Mouse (Mus musculus) left cerebral cortex, postnatal 14 days (tissue): ENCODE measurements around the gene Spint2. TPM values are rescaled to one million over a fixed set of nuclear protein-coding genes. Genes with fewer than 3 reads are reported as not detected.
A peak's percentile ranks its signal among the peaks of the same experiment; 100 is the strongest.

Experiments used
- DNase-seq, 2 experiments: peaks; one replicate each; pipeline ENCODE4 v3.0.0; 2021 to 2022; ENCODE audit warnings: low spot score in 2 of 2, mixed read lengths in 1 of 2
- intact Hi-C: fragments of 180-260 bp; cut with DNase I; formaldehyde crosslinking; loops from one replicate; pipeline ENCODE4 v1.15.1; 2025
- long read RNA-seq, 2 experiments: library from polyadenylated mRNA; stranded (forward); transcript quantifications; one replicate each; pipeline ENCODE4 v2.0.0; 2021
- total RNA-seq, 2 experiments: library from RNA; stranded (reverse); gene quantifications; 2 replicates each; pipeline ENCODE4 v1.2.3; 2021

Spint2 gene
- total RNA-seq, result 10 to 100 TPM; 11.5 to 19.4 TPM
- long read RNA-seq, experiment 1, transcript Spint2-202 (6 exons, 1,211 nt), result major isoform, 6 of 12 reads
- long read RNA-seq, experiment 1, partial matches to known transcripts, result 1 of 12 reads
- long read RNA-seq, experiment 1, other reads (novel, unspliced or antisense), result 1 of 12 reads
- long read RNA-seq, experiment 2, transcript Spint2-202 (6 exons, 1,211 nt), result major isoform, 10 of 15 reads
- long read RNA-seq, experiment 2, partial matches to known transcripts, result 1 of 15 reads
- long read RNA-seq, experiment 2, other reads (novel, unspliced or antisense), result 2 of 15 reads

GRCm38 (mm10) chr7:29281201-29282073, at the start of gene Spint2:
TSS of gene Spint2 (minus strand) at chr7:29281912.
- intact Hi-C loops, result no loop called here
- DNase-seq, result peak; percentile 24 to 28

DNA sequence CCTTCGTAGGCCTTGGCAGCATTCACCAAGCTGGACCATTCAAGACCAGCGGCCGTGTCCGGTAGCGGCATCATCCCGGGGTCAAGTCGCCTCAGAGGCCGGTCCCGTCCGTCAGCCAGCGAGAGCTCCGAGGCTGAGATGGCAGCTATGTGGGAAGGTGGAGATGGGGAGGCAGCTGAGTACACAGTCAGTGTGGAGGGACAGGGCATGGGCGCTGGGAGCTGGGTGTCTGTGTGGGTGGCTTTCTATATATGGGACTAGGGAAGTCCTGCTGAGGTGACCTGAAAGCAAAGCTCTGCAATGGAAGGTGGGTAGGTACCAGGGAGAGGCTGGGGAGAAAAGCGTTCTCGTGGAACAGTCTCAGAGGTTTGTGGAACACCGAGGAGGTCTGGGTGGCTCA, 47.3 kb upstream of the Spint2 start:
- DNase-seq, result no peak
- intact Hi-C loops, result no loop called here

GRCm38 (mm10) chr7:29327087-29327486, 45.4 kb upstream of the Spint2 start:
- DNase-seq, result no peak
- intact Hi-C loops, result no loop called here

GRCm38 (mm10) chr7:29319337-29320307, 37.9 kb upstream of the Spint2 start:
- intact Hi-C loops, result loop anchor here (5.0 kb wide), 1 partner anchor 43 kb away; no protein-coding TSS in a partner anchor

GRCm38 (mm10) chr7:29318115-29318911, 36.6 kb upstream of the Spint2 start:
- intact Hi-C loops, result loop anchor here (5.0 kb wide), 1 partner anchor 44 kb away; no protein-coding TSS in a partner anchor
- DNase-seq, result peak; percentile 60 to 85

More at GRCm38 (mm10) chr7:29319337-29320307, 37.9 kb upstream of the Spint2 start:
- no peak for DNase-seq

DNA sequence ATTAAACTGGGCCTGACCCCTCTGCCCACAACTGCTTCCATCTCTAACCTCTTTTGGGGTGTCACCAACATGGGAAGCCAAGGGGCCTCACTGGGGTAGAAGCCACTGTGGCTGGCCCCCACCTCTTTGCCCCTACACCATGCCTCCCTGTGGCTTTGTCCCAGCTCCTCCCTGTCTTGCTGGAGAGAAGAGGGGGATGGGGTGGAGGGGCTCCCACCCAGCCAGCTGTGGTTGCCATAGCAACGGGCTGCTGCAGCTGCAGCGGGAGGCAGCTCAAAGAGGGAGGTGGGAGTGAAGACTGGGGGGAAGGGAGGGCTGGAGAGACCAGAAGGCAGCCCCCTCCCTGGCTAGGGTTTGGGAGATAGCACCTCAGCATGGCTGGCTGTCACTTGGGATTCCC, 35.8 kb upstream of the Spint2 start:
- peak; percentile 72 to 90 for DNase-seq
- intact Hi-C loops, result loop anchor here (5.0 kb wide), 1 partner anchor 45 kb away; no protein-coding TSS in a partner anchor

DNA sequence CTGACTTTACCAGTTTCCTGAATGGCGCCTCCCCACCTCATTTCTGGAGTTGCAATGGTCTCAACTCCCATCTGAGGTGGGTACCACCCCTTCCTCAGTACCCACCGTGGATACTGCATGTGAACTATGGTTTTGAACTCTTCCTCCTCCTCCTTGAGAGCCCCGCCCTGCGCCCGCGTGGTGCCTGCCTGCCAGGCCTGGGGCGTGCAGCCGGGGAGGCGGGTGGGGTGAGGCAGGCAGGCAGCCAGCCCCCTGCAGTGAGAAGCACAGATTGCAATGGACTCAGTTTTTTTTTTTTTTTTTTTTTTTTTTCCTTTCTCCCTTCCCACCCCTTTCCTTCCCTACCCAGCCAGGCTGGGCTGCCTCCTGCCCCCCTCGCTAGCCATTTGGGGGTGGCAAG, 35.3 kb upstream of the Spint2 start:
- intact Hi-C loops, result loop anchor here (5.0 kb wide), 1 partner anchor 45 kb away; no protein-coding TSS in a partner anchor
- peak; percentile 76 to 90 for DNase-seq

GRCm38 (mm10) chr7:29316137-29316734, 34.5 kb upstream of the Spint2 start:
- peak; percentile 59 to 75 for DNase-seq
- intact Hi-C loops, result loop anchor here (5.0 kb wide), 1 partner anchor 46 kb away; no protein-coding TSS in a partner anchor

DNA sequence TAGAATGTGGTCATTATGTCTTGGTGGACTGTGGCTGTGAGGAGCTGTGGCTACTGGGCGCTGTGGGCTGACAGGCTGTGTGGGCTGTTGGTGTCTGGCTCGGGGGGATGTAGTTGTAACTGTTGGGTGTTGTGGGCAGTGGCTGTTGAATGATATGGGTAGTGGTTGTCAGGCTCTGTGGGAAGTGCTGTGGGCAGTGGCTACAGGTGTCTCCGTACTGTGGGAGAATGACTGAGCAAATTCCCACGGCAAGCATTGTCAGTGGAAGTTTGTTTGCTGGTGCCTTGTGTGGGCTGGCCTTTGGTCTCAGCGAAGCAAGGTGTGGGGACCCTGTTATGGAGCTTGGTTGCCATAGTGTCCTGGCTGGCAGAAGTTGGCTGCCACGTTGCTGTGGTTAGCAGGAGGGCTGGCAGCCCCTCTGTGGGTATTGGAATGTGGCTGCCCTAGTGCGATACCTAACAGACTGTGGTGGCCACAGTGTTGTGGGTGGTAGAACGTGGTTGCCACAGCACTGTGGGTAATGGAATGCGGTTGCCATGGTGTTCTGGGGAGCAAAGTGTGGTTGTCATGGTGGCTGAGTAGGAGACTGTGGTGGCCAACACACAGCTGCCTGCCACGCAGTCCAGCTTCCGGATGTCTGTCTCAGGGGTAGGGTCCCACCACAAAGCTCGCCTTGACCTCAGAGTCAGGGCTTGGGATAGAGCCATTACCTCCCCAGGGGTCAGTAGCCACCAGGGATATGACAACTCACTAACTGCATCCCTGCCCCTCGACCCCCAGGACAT, 33.3 kb upstream of the Spint2 start:
- intact Hi-C loops, result loop anchor here (5.0 kb wide), 1 partner anchor 47 kb away; no protein-coding TSS in a partner anchor
- DNase-seq, result peak; percentile 75 to 91

DNA sequence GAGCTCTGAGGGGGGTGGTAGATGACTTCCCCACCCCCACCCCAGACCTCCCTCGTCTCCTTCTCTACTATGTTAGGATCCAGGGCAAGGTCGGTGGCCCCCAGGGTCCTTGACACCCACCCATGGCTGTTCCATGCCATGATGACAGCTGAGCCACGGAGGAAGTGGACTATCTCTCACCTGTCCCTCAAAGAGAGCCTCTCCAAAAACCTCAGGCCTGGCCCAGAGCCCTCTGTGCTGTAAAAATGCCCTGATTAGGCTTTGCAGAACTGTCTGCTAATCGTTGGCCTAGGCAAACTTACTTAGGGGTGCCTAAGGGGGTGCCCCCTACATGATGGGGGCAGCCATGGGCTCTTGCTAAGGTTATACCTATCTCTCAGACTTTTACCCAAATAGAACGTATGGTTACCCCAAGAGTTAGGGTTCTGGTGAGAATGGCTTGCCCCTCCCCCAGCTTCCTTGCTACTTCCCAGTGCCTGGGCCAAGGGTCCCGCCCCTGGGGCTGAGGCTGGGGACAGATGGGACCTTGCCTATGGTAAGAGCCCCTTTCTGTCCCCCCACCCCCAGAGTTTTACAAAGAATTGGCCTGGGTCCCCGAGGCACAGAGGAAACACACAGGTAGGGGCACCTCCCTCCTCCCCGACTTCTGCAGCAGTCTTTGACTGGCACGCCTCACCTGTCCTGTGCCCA, 32.0 kb upstream of the Spint2 start:
- DNase-seq, result no peak
- intact Hi-C loops, result no loop called here

- peak in 1 of 2 experiments; percentile 46 for DNase-seq
- intact Hi-C loops, result no loop called here
Measured at GRCm38 (mm10) chr7:29313051-29313450, 31.3 kb upstream of the Spint2 start.

DNA sequence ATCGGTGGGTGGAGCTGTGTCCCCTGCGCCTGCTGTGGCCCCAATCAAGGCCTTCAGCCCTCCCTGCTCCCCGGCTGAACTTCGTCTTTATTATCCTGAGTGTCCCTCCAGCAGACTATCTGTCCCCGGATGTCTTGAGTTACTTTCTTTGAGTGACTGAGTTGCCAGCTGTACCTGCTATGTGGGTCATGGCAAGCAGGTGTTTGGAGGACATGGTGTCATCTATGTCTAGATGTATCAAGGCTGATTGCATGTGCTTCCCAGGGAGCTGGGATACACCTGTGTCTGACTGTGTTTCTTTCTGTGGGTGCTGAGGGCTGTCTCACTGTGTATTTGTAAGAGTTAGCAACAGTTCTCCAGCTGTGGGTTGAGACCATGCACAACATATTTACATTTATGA, 28.0 kb upstream of the Spint2 start:
- DNase-seq, result no peak
- intact Hi-C loops, result loop anchor here (5.0 kb wide), 1 partner anchor 38 kb away; no protein-coding TSS in a partner anchor

GRCm38 (mm10) chr7:29309221-29309721, 27.6 kb upstream of the Spint2 start:
- DNase-seq, result peak in 1 of 2 experiments; percentile 66
- intact Hi-C loops, result loop anchor here (5.0 kb wide), 1 partner anchor 38 kb away; no protein-coding TSS in a partner anchor

DNA sequence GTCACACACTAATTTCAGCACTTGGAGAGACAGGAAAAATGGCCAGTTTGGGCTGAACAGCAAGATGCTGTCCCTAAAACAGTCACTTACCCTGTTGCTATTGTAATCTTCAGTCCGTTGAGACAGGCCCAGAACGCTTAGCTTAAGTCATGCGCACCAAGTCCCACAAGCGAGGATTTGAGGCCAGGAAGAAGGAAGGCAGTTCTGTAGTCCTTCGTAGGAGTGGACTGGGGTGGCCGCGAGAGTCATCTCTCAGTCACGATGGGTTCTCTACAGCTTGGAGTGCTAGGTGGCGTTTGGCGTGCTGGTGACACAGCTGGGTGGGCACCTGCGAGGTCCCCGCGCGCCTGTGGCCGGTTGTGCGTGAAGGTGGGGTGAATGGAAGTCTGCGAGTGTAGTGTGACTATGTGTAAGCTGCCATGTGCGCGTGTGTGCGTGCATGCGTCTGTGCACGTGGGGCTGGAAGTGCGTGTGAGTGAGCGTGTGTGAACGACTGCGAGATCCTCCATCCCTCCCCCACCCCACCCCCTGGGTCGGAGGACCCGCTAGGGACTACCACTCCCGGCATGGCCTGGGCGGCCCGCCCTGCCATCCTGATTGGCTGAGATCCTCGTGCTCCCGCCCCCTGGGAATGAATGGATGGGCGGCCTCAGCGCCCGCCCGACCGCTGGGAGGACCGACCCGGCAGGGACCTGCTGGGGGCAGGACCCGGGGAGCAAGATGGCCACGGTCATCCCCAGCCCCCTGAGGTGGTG, 25.8 kb upstream of the Spint2 start:
- peak; percentile 95 to 96 for DNase-seq
- intact Hi-C loops, result loop anchor here (5.0 kb wide), 1 partner anchor 40 kb away; no protein-coding TSS in a partner anchor

DNA sequence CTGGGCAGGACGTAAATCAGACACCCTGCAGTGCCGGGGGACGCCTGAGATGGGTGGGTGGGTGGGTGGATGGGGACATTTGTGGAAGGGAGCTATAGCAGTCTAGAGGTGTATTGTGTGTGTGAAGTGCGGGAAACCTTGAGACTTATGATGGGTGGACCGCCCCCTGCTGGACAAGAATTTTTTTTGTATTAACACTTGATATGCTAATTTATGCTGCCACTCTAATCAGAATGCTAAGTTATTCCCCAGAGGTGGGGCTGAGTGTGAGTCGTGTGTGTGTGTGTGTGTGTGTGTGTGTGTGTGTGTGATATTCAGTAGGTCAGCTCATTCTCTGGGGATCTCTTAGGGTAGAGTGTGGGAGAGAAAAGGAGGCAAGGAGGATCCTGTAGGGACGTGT, 24.9 kb upstream of the Spint2 start:
- DNase-seq, result peak; percentile 76 to 87
- intact Hi-C loops, result loop anchor here (5.0 kb wide), 1 partner anchor 41 kb away; no protein-coding TSS in a partner anchor
